Mouse (Mus musculus) neural tube, embryonic 13.5 days (tissue): ENCODE results near the gene Il23r. TPM values are rescaled to one million over a fixed set of nuclear protein-coding genes. Genes with fewer than 3 reads are reported as not detected.

ENCODE experiments used
- ATAC-seq: fragments of 200-750 bp; cut with Nextera tagmentation; 2 replicates; pipeline ENCODE4 v1.8.0; 2017; ENCODE audit warnings: low read depth, mild to moderate bottlenecking, moderate TSS enrichment, moderate library complexity
- H3K27ac ChIP-seq: fragments of 300-500 bp; sonication (generic); replicated peaks from 2 replicates; pipeline ENCODE4 v1.5.1; 2015; ENCODE audit warnings: moderate library complexity, mild to moderate bottlenecking, inconsistent platforms
- H3K27me3 ChIP-seq: fragments of 300-500 bp; sonication (generic); 2 replicates; pipeline ENCODE4 v1.6.1; 2015; ENCODE audit warnings: mild to moderate bottlenecking, inconsistent platforms
- H3K36me3 ChIP-seq: fragments of 300-500 bp; sonication (generic); 2 replicates; pipeline ENCODE4 v1.6.1; 2015; ENCODE audit warnings: mild to moderate bottlenecking, inconsistent platforms
- H3K4me1 ChIP-seq: fragments of 300-500 bp; sonication (generic); replicated peaks from 2 replicates; pipeline ENCODE4 v1.6.1; 2015; ENCODE audit warnings: inconsistent platforms
- H3K4me2 ChIP-seq: fragments of 300-500 bp; sonication (generic); 2 replicates; pipeline ENCODE4 v1.6.1; 2015; ENCODE audit warnings: inconsistent platforms, mild to moderate bottlenecking, moderate library complexity
- H3K4me3 ChIP-seq: fragments of 300-500 bp; sonication (generic); 2 replicates; pipeline ENCODE4 v1.5.1; 2015; ENCODE audit warnings: mild to moderate bottlenecking, inconsistent platforms
- H3K9ac ChIP-seq: fragments of 300-500 bp; sonication (generic); 2 replicates; pipeline ENCODE4 v1.6.1; 2015; ENCODE audit warnings: moderate library complexity, mild to moderate bottlenecking, inconsistent platforms
- H3K9me3 ChIP-seq: fragments of 300-500 bp; sonication (generic); 2 replicates; pipeline ENCODE4 v1.6.1; 2016; ENCODE audit warnings: inconsistent platforms
- WGBS: fragments of 180-500 bp; shearing (Covaris S2); methylation state at CpG from one replicate; pipeline ENCODE4 v1.1.7; 2015; 5-methylcytosine and 5-hydroxymethylcytosine counted together
- polyA plus RNA-seq: library from polyadenylated mRNA; unstranded; fragments of >200 nt; fragmentation: Nextera tagmentation; extraction: Ambion mirVana; gene quantifications from 2 replicates; pipeline ENCODE4 v1.2.1, GENCODE M21; 2015

Gene Il23r
- polyA plus RNA-seq, 1 experiment from 2014 or later, result not detected

DNA sequence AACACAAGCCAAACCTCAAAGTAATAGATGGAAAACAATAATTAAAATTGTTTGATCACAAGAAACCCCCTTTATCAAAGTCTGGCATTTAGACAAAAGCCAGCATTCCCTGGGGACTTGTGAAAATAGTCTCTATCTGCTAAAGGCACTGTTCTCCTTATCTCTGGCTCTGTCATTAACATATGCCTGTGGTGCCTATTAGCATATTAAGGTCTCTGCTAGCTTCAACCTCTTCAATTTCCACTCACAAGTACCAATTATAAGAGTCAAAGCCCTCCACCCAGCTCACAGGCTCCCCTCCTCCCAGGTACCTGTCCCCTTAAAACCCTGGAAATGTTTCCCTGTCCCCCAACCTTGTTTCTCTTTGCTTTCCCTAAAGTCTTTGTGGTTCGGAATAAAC, 20.4 kb downstream of the Il23r start:
- no peak for ATAC-seq
- WGBS, result 21% methylated on average over 1 of the region's 1 CpGs
- Histone ChIP-seq H3K4me3 (no peak overlapping the region), H3K27me3 (no peaks in the 10 kb centered on the region), H3K4me2 (no peak overlapping the region), H3K36me3 (no peaks in the 10 kb centered on the region), H3K27ac (no peak overlapping the region), H3K9me3 (no peaks in the 10 kb centered on the region), H3K4me1 (no peaks in the 10 kb centered on the region), H3K9ac (no peak overlapping the region)

DNA sequence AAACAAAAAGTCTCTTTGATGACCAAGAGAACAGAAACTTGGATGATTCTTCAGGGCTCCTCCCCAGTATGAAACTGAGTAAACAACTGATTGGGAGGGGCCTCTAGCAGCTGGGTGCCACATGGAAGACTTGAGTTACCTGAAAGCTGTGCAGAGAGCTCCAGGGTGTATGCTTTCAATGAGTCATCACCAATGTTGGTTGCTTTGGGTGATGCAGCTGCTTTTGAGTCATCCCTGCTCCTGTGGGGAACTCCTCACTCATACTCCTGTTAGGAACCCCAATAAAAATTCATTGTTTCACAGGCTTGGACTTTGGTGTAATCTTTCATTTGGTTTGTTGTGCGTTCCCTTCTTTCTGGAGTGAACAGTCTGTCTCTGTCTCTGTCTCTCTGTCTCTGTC, 32.2 kb downstream of the Il23r start:
- no peaks in the 10 kb centered on the region for H3K9me3 ChIP-seq
- no peak overlapping the region for H3K4me2 ChIP-seq
- no peaks in the 10 kb centered on the region for H3K4me1 ChIP-seq
- H3K27ac ChIP-seq, result no peak overlapping the region
- 96% methylated on average over 1 of the region's 1 CpGs for WGBS
- H3K9ac ChIP-seq, result no peak overlapping the region
- ATAC-seq, result no peak
- no peaks in the 10 kb centered on the region for H3K36me3 ChIP-seq
- no peak overlapping the region for H3K4me3 ChIP-seq
- no peaks in the 10 kb centered on the region for H3K27me3 ChIP-seq

DNA sequence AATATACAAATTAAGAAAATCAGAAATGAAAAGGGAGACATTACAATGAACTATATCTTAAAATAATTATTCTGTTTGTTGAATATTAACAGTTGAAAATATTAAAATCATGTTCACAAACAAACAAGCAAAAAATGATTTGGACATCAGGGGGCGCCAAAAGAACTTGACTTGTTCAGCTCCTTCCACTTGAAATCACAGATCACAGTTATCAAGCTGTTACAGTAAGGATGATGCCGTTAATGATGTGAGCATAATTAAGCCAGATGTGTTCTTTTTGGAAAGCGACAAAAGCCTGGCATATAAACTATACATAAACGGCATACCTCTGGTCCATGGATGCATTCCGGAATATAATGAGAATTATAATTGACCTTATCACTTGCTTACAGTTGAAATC, 40.3 kb downstream of the Il23r start:
- Histone ChIP-seq H3K4me1 (no peaks in the 10 kb centered on the region), H3K9me3 (no peaks in the 10 kb centered on the region), H3K4me2 (no peak overlapping the region), H3K27me3 (no peaks in the 10 kb centered on the region), H3K4me3 (no peak overlapping the region), H3K27ac (no peak overlapping the region), H3K36me3 (no peaks in the 10 kb centered on the region), H3K9ac (no peak overlapping the region)
- peak; percentile 75; the same call in 1 of the 2 replicates for ATAC-seq
- 42% methylated on average over 5 of the region's 5 CpGs for WGBS

DNA sequence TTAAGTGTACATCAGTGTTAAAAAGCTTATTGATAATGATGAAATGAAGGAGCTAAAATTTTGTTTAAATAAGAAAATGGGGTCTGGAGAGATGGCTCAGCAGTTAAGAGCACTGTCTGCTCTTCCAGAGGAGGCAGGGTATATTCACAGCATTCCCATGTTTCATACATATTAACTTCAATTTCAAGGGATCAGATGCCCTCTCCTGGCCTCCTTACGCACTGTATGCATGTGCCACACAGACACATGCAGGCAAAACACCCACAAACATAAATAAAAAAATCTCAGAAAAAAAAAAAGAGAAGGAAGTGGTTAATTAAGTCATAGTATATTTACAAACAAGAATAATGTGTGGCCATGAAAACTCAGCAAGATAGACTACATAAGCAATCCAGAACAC, 45.8 kb downstream of the Il23r start:
- no peaks in the 10 kb centered on the region for H3K27me3 ChIP-seq
- H3K9ac ChIP-seq, result no peak overlapping the region
- H3K4me2 ChIP-seq, result no peak overlapping the region
- WGBS, result 71% methylated on average over 1 of the region's 1 CpGs
- H3K9me3 ChIP-seq, result no peaks in the 10 kb centered on the region
- no peaks in the 10 kb centered on the region for H3K36me3 ChIP-seq
- no peaks in the 10 kb centered on the region for H3K4me1 ChIP-seq
- no peak overlapping the region for H3K27ac ChIP-seq
- H3K4me3 ChIP-seq, result no peak overlapping the region
- ATAC-seq, result no peak

DNA sequence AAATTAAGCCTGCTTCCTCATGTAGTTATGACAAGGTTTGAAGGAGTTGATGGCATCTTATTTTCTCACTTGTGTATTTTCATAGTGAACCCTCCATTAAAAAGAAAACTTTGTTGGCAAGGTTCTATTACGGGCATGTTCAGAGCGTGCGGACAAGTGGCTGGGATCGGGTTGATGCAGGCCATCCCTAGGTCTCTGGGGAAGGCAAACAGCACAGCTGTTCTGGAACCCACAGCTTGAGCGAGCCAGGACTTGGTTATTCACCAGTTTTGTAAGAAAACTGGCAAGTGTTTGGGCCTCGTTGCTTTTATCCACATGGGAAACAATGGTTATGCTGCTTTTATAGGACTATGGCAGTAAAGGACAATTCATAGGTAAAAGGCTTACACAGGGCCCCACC, 48.5 kb downstream of the Il23r start:
- no peak for ATAC-seq
- Histone ChIP-seq H3K4me2 (no peak overlapping the region), H3K27ac (no peak overlapping the region), H3K36me3 (no peaks in the 10 kb centered on the region), H3K4me1 (no peaks in the 10 kb centered on the region), H3K27me3 (no peaks in the 10 kb centered on the region), H3K4me3 (no peak overlapping the region), H3K9me3 (no peaks in the 10 kb centered on the region), H3K9ac (no peak overlapping the region)
- WGBS, result 89% methylated on average over 6 of the region's 6 CpGs

DNA sequence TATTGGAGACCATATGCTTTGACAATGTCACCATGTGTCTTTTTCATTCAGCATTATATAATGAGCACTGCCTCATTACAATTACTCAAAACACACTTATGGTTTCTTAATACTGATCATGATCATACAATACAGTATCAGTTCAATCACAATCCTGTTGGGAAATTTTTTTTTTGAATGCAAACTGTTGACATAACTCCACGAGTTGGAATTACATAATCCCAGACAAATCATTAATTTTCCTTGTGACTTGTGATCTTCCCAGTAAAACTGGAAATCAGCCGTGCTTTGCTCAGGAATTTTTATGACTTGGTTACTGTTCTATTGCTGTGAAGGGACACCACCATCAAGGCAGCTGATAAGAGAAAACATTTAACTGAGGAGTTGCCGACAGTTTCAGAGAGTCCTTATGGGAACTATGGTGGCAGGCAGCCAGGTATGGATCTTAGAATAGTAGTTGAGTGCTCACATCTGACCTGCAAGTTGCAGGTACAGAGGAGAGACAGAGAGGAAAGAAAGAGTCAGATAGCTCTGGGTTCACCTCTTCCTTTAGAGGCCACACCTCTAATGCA, 53.8 kb downstream of the Il23r start:
- Histone ChIP-seq H3K4me3 (no peak overlapping the region), H3K4me2 (no peak overlapping the region), H3K9me3 (no peaks in the 10 kb centered on the region), H3K36me3 (no peaks in the 10 kb centered on the region), H3K9ac (no peak overlapping the region), H3K27me3 (no peaks in the 10 kb centered on the region), H3K4me1 (no peaks in the 10 kb centered on the region), H3K27ac (no peak overlapping the region)
- 60% methylated on average over 3 of the region's 3 CpGs for WGBS
- ATAC-seq, result no peak

DNA sequence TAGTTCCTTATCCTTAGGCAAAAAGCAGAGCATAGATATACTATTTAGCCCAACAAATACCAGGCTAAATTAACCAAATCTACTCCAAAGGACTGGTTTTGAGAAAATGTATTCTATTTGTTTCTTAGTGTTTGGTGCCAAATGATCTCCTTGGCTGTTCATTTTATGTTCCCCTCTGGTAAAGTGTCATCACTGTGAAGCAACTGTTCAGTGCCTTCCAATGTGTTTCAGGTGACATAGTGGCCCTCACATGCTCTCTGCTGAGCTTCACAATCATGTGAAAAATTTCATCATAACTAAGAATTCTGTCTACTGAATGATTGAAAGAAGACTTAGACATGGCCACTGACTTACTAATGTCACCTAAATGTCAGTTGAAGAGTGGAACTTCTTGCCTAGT, 54.6 kb downstream of the Il23r start:
- Histone ChIP-seq H3K27ac (no peak overlapping the region), H3K36me3 (no peaks in the 10 kb centered on the region), H3K4me2 (no peak overlapping the region), H3K4me1 (no peaks in the 10 kb centered on the region), H3K9me3 (no peaks in the 10 kb centered on the region), H3K9ac (no peak overlapping the region), H3K27me3 (no peaks in the 10 kb centered on the region), H3K4me3 (no peak overlapping the region)
- no peak for ATAC-seq

DNA sequence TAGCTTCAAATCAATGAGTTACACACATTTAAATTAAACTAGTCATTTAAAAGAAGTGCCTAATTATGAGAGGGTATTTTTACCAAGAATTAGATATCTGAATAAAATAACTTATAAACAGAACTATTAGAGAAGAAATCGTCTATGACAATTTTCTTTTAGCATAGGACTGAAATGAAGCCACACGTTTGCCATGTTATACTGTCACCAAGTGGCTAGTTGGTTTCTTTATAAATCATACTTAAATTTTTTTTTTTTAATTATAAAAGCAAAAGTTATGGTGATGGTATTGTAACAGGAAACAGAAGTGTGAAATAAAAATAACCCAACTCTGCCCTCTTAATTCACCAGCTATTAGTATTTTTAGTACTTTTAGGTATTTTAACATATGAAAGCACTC, 55.4 kb downstream of the Il23r start:
- Histone ChIP-seq H3K9me3 (no peaks in the 10 kb centered on the region), H3K4me1 (no peaks in the 10 kb centered on the region), H3K9ac (no peak overlapping the region), H3K4me2 (no peak overlapping the region), H3K27ac (no peak overlapping the region), H3K36me3 (no peaks in the 10 kb centered on the region), H3K4me3 (no peak overlapping the region), H3K27me3 (no peaks in the 10 kb centered on the region)
- WGBS, result 92% methylated on average over 2 of the region's 2 CpGs
- ATAC-seq, result no peak

DNA sequence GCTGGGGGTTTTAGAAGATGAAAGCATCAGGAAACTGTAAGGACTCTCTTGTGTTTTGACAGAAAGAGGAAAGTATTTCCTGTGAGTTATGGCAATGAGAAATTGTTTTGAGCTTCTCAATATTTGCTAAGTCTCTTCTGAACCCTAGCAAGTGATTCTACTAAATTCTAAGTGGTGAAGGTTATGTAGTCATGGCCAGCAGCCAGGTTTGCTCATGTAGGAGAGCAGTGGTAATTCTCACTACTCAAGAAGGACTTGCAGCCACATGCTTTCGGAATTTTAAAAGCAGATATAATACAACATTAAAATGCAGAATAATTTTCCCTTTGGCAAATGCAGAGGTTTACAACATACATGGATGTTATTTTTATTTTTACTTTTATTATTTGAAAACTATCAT, 55.9 kb downstream of the Il23r start:
- Histone ChIP-seq H3K4me2 (no peak overlapping the region), H3K36me3 (no peaks in the 10 kb centered on the region), H3K9me3 (no peaks in the 10 kb centered on the region), H3K4me1 (no peaks in the 10 kb centered on the region), H3K4me3 (no peak overlapping the region), H3K27ac (no peak overlapping the region), H3K9ac (no peak overlapping the region), H3K27me3 (no peaks in the 10 kb centered on the region)
- ATAC-seq, result no peak
- WGBS, result 85% methylated on average over 1 of the region's 1 CpGs

DNA sequence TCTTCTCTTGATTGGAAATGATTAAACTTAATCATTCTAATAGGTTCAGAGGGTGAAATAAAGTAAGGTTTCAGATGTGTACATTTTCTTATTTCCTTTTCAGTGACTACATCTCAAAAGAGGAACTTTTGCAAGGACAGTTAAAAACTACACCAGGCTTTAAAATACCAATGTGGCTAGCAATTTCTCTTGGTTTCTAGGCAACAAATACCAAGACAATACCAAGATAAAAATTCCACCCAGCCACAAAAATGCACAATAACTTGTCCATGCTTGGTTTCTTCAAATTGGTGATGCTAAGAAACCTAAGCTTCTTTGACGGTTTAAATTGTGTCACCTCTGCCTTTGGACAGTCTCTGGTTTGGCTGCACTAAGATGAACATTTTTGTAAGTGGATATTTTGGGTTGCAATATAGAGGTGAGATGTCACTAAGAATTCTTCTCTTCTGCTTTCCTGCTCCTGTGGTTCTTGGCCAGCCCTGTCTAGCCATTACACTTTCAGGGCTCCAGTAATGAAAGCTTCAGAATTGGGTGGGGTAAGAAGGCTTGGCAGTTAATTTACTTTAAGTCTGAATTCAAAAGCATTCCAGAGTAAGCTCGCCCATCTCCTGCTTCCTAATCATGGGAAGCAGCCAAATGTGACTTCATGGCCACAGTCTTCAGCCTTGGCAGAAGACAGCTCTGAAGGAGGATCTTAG, 56.8 kb downstream of the Il23r start:
- no peak overlapping the region for H3K27ac ChIP-seq
- no peaks in the 10 kb centered on the region for H3K27me3 ChIP-seq
- no peak overlapping the region for H3K4me3 ChIP-seq
- WGBS, result 67% methylated on average over 2 of the region's 2 CpGs
- no peaks in the 10 kb centered on the region for H3K4me1 ChIP-seq
- no peaks in the 10 kb centered on the region for H3K36me3 ChIP-seq
- H3K9ac ChIP-seq, result no peak overlapping the region
- ATAC-seq, result no peak
- H3K9me3 ChIP-seq, result no peaks in the 10 kb centered on the region
- no peak overlapping the region for H3K4me2 ChIP-seq

DNA sequence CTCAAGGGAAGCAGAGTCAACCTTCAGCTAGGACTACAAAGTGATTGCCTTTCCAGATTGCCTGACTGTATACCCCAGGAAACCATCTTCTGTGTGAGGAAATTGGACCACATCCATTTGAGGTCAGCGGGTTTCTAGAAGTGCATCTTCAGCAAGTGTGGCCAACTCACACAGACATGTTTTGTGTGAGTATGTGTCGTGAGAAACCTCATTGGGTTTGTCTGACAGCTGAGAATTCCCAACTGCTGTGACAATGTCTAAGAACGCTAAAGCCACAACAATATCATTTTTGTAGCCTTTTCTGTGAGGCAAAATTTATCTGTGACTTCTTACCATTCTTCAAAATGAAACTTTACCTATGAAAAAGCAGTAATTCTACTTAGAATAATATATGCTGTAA, 59.8 kb downstream of the Il23r start:
- no peaks in the 10 kb centered on the region for H3K9me3 ChIP-seq
- no peak overlapping the region for H3K9ac ChIP-seq
- no peak overlapping the region for H3K4me2 ChIP-seq
- WGBS, result 92% methylated on average over 3 of the region's 3 CpGs
- H3K4me3 ChIP-seq, result no peak overlapping the region
- H3K27ac ChIP-seq, result no peak overlapping the region
- no peaks in the 10 kb centered on the region for H3K4me1 ChIP-seq
- no peaks in the 10 kb centered on the region for H3K27me3 ChIP-seq
- ATAC-seq, result no peak
- H3K36me3 ChIP-seq, result no peaks in the 10 kb centered on the region

DNA sequence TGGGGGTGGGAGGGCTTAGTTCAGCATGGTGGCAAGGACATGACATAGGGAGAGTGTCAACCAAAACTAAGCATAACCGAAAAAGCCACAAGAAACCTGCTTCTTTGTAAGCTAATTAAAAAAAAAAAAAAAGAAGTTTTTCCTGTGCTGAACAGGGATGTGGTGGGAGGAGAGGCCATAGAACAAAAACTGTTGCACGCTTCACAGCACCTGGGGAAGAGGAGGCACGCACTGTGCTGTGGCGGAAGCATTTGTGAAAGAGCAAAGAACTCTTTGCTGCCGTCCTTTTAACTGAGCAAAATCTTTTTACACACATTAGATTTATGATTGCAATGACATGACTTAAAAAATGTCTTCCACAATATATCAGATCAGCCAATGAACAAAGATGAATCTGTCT, 69.9 kb downstream of the Il23r start:
- Histone ChIP-seq H3K4me2 (no peak overlapping the region), H3K9ac (no peak overlapping the region), H3K27me3 (no peaks in the 10 kb centered on the region), H3K4me3 (no peak overlapping the region), H3K9me3 (no peaks in the 10 kb centered on the region), H3K36me3 (no peaks in the 10 kb centered on the region), H3K27ac (no peak overlapping the region), H3K4me1 (no peaks in the 10 kb centered on the region)
- 82% methylated on average over 5 of the region's 5 CpGs for WGBS
- ATAC-seq, result no peak

DNA sequence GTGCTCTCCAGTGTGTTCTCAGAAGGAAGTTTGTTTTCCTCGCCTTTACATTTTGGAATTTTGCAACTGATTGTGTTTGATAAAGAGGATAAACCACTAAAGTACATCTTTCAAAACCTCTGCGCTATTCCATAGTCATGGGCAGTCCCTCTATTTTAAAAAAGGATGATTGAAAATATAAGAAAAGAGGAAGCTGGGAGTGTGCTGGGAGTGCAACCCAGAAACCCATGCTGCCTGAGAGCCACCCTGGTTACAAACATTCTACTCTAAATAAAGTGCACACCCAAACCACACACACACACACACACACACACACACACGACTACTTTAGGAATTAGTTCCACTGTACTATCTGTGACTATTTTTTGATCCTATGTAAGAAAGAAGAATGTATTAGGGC, 75.1 kb downstream of the Il23r start:
- Histone ChIP-seq H3K27me3 (no peaks in the 10 kb centered on the region), H3K9me3 (no peaks in the 10 kb centered on the region), H3K4me1 (no peaks in the 10 kb centered on the region), H3K9ac (no peak overlapping the region), H3K27ac (no peak overlapping the region), H3K36me3 (no peaks in the 10 kb centered on the region), H3K4me3 (no peak overlapping the region), H3K4me2 (no peak overlapping the region)
- no peak for ATAC-seq
- 90% methylated on average over 3 of the region's 3 CpGs for WGBS
